Mouse (Mus musculus): ENCODE data around the gene Tsr3. TPM values are rescaled to one million over a fixed set of nuclear protein-coding genes. Genes with fewer than 3 reads are reported as not detected.
A peak's percentile ranks its signal among the peaks of the same experiment; 100 is the strongest.

Tsr3 gene
- polyA plus RNA-seq, 1 experiment from 2014 or later, result 86.4 TPM

- WGBS, result 29% methylated on average over 3 of the region's 3 CpGs
Observed at GRCm38 (mm10) chr17:25252643-25253042, 12.7 kb downstream of the Tsr3 start.

GRCm38 (mm10) chr17:25253760-25254159, 13.8 kb downstream of the Tsr3 start:
- Histone ChIP-seq H3K4me3 (peak overlapping the region; percentile 16; the same call in 1 of the 2 replicates), H3K4me1 (replicated peaks) (peaks cover 45% of the 10 kb centered on the region), H3K9me3 (no peaks in the 10 kb centered on the region), H3K27me3 (ENCODE audit: insufficient read depth, poor library complexity, severe bottlenecking) (peaks cover 41% of the 10 kb centered on the region), H3K36me3 (peaks cover 4% of the 10 kb centered on the region), H3K27ac (0 out of 2 replicates have a peak overlapping the region, but pooled peaks have one; percentile 47)
- WGBS, result 23% methylated on average over 10 of the region's 10 CpGs
- peak; percentile 22 for DNase-seq (ENCODE audit: low spot score)

More at GRCm38 (mm10) chr17:25252643-25253042, 12.7 kb downstream of the Tsr3 start:
- peak; percentile 50 for DNase-seq (ENCODE audit: low spot score)
- Histone ChIP-seq H3K4me3 (no peak overlapping the region), H3K4me1 (replicated peaks) (peaks cover 45% of the 10 kb centered on the region), H3K27ac (no peak overlapping the region), H3K36me3 (no peaks in the 10 kb centered on the region), H3K27me3 (ENCODE audit: insufficient read depth, poor library complexity, severe bottlenecking) (peaks cover 40% of the 10 kb centered on the region), H3K9me3 (no peaks in the 10 kb centered on the region)

GRCm38 (mm10) chr17:25255110-25255509, 15.1 kb downstream of the Tsr3 start:
- Histone ChIP-seq H3K27ac (no peak overlapping the region), H3K36me3 (peaks cover 17% of the 10 kb centered on the region), H3K4me3 (0 out of 2 replicates have a peak overlapping the region, but pooled peaks have one; percentile 49), H3K9me3 (no peaks in the 10 kb centered on the region), H3K27me3 (ENCODE audit: insufficient read depth, poor library complexity, severe bottlenecking) (peaks cover 41% of the 10 kb centered on the region), H3K4me1 (replicated peaks) (peaks cover 45% of the 10 kb centered on the region)
- no peak for DNase-seq (ENCODE audit: low spot score)
- WGBS, result 81% methylated on average over 2 of the region's 2 CpGs

GRCm38 (mm10) chr17:25256140-25256754, 16.3 kb downstream of the Tsr3 start, which contains the start of gene Baiap3:
Gene Baiap3 (minus strand): TSS chr17:25256364.
- Histone ChIP-seq H3K9me3 (no peaks in the 10 kb centered on the region), H3K27ac (peak within 1 kb of the TSS; percentile 60), H3K4me1 (replicated peaks) (peaks cover 45% of the 10 kb centered on the region), H3K36me3 (peaks cover 23% of the 10 kb centered on the region), H3K27me3 (ENCODE audit: insufficient read depth, poor library complexity, severe bottlenecking) (peaks cover 41% of the 10 kb centered on the region), H3K4me3 (peak within 1 kb of the TSS; percentile 49)
- DNase-seq (ENCODE audit: low spot score), result peak; percentile 42
- WGBS, result 3% methylated on average over 35 of the region's 35 CpGs

GRCm38 (mm10) chr17:25257804-25258261, 17.9 kb downstream of the Tsr3 start:
- no peak overlapping the region for H3K4me3 ChIP-seq
- H3K4me1 ChIP-seq (replicated peaks), result peaks cover 35% of the 10 kb centered on the region
- 62% methylated on average over 6 of the region's 6 CpGs for WGBS
- peaks cover 41% of the 10 kb centered on the region for H3K27me3 ChIP-seq (ENCODE audit: insufficient read depth, poor library complexity, severe bottlenecking)
- H3K27ac ChIP-seq, result no peak overlapping the region
- no peak for DNase-seq (ENCODE audit: low spot score)
- peaks cover 30% of the 10 kb centered on the region for H3K36me3 ChIP-seq
- no peaks in the 10 kb centered on the region for H3K9me3 ChIP-seq

- 86% methylated on average over 3 of the region's 3 CpGs for WGBS
- H3K36me3 ChIP-seq, result peaks cover 85% of the 10 kb centered on the region
- no peak overlapping the region for H3K4me3 ChIP-seq
- no peak overlapping the region for H3K27ac ChIP-seq
- no peaks in the 10 kb centered on the region for H3K27me3 ChIP-seq (ENCODE audit: insufficient read depth, poor library complexity, severe bottlenecking)
- DNase-seq (ENCODE audit: low spot score), result no peak
- no peaks in the 10 kb centered on the region for H3K9me3 ChIP-seq
- peaks cover 6% of the 10 kb centered on the region for H3K4me1 ChIP-seq (replicated peaks)
Observed at GRCm38 (mm10) chr17:25264453-25264852, 24.5 kb downstream of the Tsr3 start.

- Histone ChIP-seq H3K27me3 (ENCODE audit: insufficient read depth, poor library complexity, severe bottlenecking) (no peaks in the 10 kb centered on the region), H3K9me3 (no peaks in the 10 kb centered on the region), H3K4me1 (replicated peaks) (peaks cover 48% of the 10 kb centered on the region), H3K4me3 (peak overlapping the region; percentile 96), H3K36me3 (peaks cover 62% of the 10 kb centered on the region), H3K27ac (no peak overlapping the region)
- no peak for DNase-seq (ENCODE audit: low spot score)
- 94% methylated on average over 2 of the region's 2 CpGs for WGBS
Observed at GRCm38 (mm10) chr17:25270795-25271335, 30.9 kb downstream of the Tsr3 start.

GRCm38 (mm10) chr17:25272326-25272725, 32.4 kb downstream of the Tsr3 start:
- peak overlapping the region; percentile 100 for H3K27ac ChIP-seq
- WGBS, result under 1% methylated on average over 10 of the region's 10 CpGs
- H3K27me3 ChIP-seq (ENCODE audit: insufficient read depth, poor library complexity, severe bottlenecking), result no peaks in the 10 kb centered on the region
- H3K4me1 ChIP-seq (replicated peaks), result peaks cover 48% of the 10 kb centered on the region
- peaks cover 48% of the 10 kb centered on the region for H3K36me3 ChIP-seq
- DNase-seq (ENCODE audit: low spot score), result peak; percentile 25
- no peaks in the 10 kb centered on the region for H3K9me3 ChIP-seq
- H3K4me3 ChIP-seq, result peak overlapping the region; percentile 96

- WGBS, result under 1% methylated on average over 92 of the region's 92 CpGs
Observed at GRCm38 (mm10) chr17:25272951-25273705, 33.2 kb downstream of the Tsr3 start.

GRCm38 (mm10) chr17:25273706-25274501, 33.9 kb downstream of the Tsr3 start:
- H3K36me3 ChIP-seq, result peaks cover 32% of the 10 kb centered on the region
- WGBS, result under 1% methylated on average over 45 of the region's 45 CpGs

More at GRCm38 (mm10) chr17:25272951-25273705, 33.2 kb downstream of the Tsr3 start:
- H3K9me3 ChIP-seq, result no peaks in the 10 kb centered on the region
- H3K36me3 ChIP-seq, result peaks cover 40% of the 10 kb centered on the region
- H3K27ac ChIP-seq, result peak overlapping the region; percentile 100
- peaks cover 48% of the 10 kb centered on the region for H3K4me1 ChIP-seq (replicated peaks)
- H3K4me3 ChIP-seq, result peak overlapping the region; percentile 96
- DNase-seq (ENCODE audit: low spot score), result peak; percentile 92
- H3K27me3 ChIP-seq (ENCODE audit: insufficient read depth, poor library complexity, severe bottlenecking), result no peaks in the 10 kb centered on the region

GRCm38 (mm10) chr17:25274571-25275346, 34.8 kb downstream of the Tsr3 start, which contains the start of gene Ube2i:
Gene Ube2i (minus strand): TSS chr17:25274622.
- peak within 1 kb of the TSS; percentile 96 for H3K4me3 ChIP-seq
- H3K4me1 ChIP-seq (replicated peaks), result peaks cover 39% of the 10 kb centered on the region
- peak within 1 kb of the TSS; percentile 100 for H3K27ac ChIP-seq
- WGBS, result 85% methylated on average over 9 of the region's 9 CpGs
- DNase-seq (ENCODE audit: low spot score), result no peak
- H3K36me3 ChIP-seq, result peaks cover 23% of the 10 kb centered on the region
- H3K27me3 ChIP-seq (ENCODE audit: insufficient read depth, poor library complexity, severe bottlenecking), result no peaks in the 10 kb centered on the region
- no peaks in the 10 kb centered on the region for H3K9me3 ChIP-seq

More at GRCm38 (mm10) chr17:25273706-25274501, 33.9 kb downstream of the Tsr3 start:
- H3K27ac ChIP-seq, result peak overlapping the region; percentile 100
- DNase-seq (ENCODE audit: low spot score), result peak; percentile 95
- H3K27me3 ChIP-seq (ENCODE audit: insufficient read depth, poor library complexity, severe bottlenecking), result no peaks in the 10 kb centered on the region
- H3K9me3 ChIP-seq, result no peaks in the 10 kb centered on the region
- H3K4me3 ChIP-seq, result peak overlapping the region; percentile 96
- peaks cover 47% of the 10 kb centered on the region for H3K4me1 ChIP-seq (replicated peaks)

All from hindbrain, embryonic 10.5 days (tissue).